Mouse (Mus musculus) spleen, adult 2 months (tissue): ENCODE results near the gene Tlr6.

ENCODE experiments used
- CTCF ChIP-seq: fragments of 200-500 bp; IDR thresholded peaks from 2 replicates; pipeline ENCODE4 v1.5.1; 2011; ENCODE audit warnings: mild to moderate bottlenecking, inconsistent platforms; ENCODE audit not compliant: insufficient read depth, insufficient read length, insufficient replicate concordance; ENCODE audit errors: extremely low read depth
- POLR2A ChIP-seq: fragments of 200-500 bp; IDR thresholded peaks from 2 replicates; pipeline ENCODE4 v1.6.1; 2011; ENCODE audit warnings: low read depth, low read length, inconsistent platforms

GRCm38 (mm10) chr5:64932775-64933174 is 27.1 kb downstream of the Tlr6 start:
- no peak for TF ChIP-seq POLR2A
- no peak for TF ChIP-seq CTCF
